Mouse (Mus musculus) NIH3T3 (cell line): Measurements from ENCODE around the gene Clstn2.

ENCODE experiments used
- DNase-seq: peaks from one replicate; pipeline ENCODE4 v3.0.0-alpha.2; 2012; ENCODE audit warnings: low read depth

Gene Clstn2

GRCm38 (mm10) chr9:97950378-97951006 is 82.5 kb downstream of the Clstn2 start:
- DNase-seq, result no peak

GRCm38 (mm10) chr9:97919326-97919725 is 113.7 kb downstream of the Clstn2 start:
- no peak for DNase-seq

GRCm38 (mm10) chr9:97891415-97891814 is 141.6 kb downstream of the Clstn2 start:
- DNase-seq, result no peak

GRCm38 (mm10) chr9:97883336-97883735 is 149.6 kb downstream of the Clstn2 start:
- no peak for DNase-seq

GRCm38 (mm10) chr9:97867013-97867700 is 165.8 kb downstream of the Clstn2 start:
- no peak for DNase-seq

- no peak for DNase-seq
Measured at GRCm38 (mm10) chr9:97852859-97853258, 180.1 kb downstream of the Clstn2 start.

- DNase-seq, result no peak
Measured at GRCm38 (mm10) chr9:97847873-97848838, 184.8 kb downstream of the Clstn2 start.

- DNase-seq, result no peak
Measured at GRCm38 (mm10) chr9:97842054-97842453, 190.9 kb downstream of the Clstn2 start.

GRCm38 (mm10) chr9:97831216-97831615 is 201.8 kb downstream of the Clstn2 start:
- DNase-seq, result no peak

GRCm38 (mm10) chr9:97829919-97830318 is 203.1 kb downstream of the Clstn2 start:
- no peak for DNase-seq

- no peak for DNase-seq
Measured at GRCm38 (mm10) chr9:97827689-97828088, 205.3 kb downstream of the Clstn2 start.

- no peak for DNase-seq
Measured at GRCm38 (mm10) chr9:97826077-97826947, 206.7 kb downstream of the Clstn2 start.

GRCm38 (mm10) chr9:97817116-97817515 is 215.9 kb downstream of the Clstn2 start:
- no peak for DNase-seq

GRCm38 (mm10) chr9:97816143-97816805 is 216.7 kb downstream of the Clstn2 start:
- DNase-seq, result no peak

GRCm38 (mm10) chr9:97813157-97813556 is 219.8 kb downstream of the Clstn2 start:
- DNase-seq, result no peak

- DNase-seq, result no peak
Measured at GRCm38 (mm10) chr9:97807031-97807430, 225.9 kb downstream of the Clstn2 start.

GRCm38 (mm10) chr9:97793661-97794060 is 239.3 kb downstream of the Clstn2 start:
- no peak for DNase-seq

- no peak for DNase-seq
Measured at GRCm38 (mm10) chr9:97788151-97788670, 244.8 kb downstream of the Clstn2 start.

- no peak for DNase-seq
Measured at GRCm38 (mm10) chr9:97780032-97780616, 252.9 kb downstream of the Clstn2 start.

- no peak for DNase-seq
Measured at GRCm38 (mm10) chr9:97775770-97776169, 257.2 kb downstream of the Clstn2 start.
